Mouse (Mus musculus): ENCODE results near the gene Lpp. TPM values are rescaled to one million over a fixed set of nuclear protein-coding genes. Genes with fewer than 3 reads are reported as not detected.

Lpp gene
- total and polyA plus RNA-seq, 3 experiments: 0.64 to 1.2 (median 0.68) TPM

DNA sequence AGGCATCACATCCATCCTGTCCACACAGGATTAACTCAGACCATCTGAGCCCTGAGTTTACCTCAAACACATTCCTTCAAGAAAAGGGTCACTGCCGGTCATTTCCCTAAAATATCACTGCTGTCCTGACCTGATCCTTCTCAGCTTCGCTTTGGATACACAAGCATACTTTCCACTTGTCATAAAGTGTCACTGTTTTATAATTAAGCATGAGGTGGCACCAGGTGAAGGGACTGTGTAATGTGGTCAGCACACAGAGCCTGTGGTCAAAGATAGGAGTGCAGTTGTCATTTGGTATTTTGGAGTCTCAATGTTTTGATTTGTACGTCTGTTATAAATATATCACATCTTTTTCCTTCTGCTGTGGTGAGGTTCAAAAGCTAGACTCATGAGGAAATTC is 395.7 kb downstream of the Lpp start:
- Histone ChIP-seq H3K4me1 (ENCODE audit: control insufficient read depth in 1 of 2, insufficient read depth in 2 of 2) (no peaks in the 10 kb centered on the region), H3K4me3 (replicated peaks in 1 of 3; ENCODE audit: low read depth in 2 of 3, low read length in 2 of 3, poor library complexity in 1 of 3) (no peak overlapping the region), H3K4me2 (ENCODE audit: insufficient read depth, low read depth, poor library complexity, severe bottlenecking) (no peak overlapping the region), H3K9me3 (replicated peaks; ENCODE audit: low read length) (no peaks in the 10 kb centered on the region), H3K79me2 (replicated peaks; ENCODE audit: control insufficient read depth, extremely low read depth, insufficient read depth, poor library complexity, severe bottlenecking) (no peaks in the 10 kb centered on the region), H3K27ac (ENCODE audit: insufficient read depth, low read depth) (no peak overlapping the region), H3K36me3 (replicated peaks in 1 of 2; ENCODE audit: control insufficient read depth in 1 of 2, insufficient read depth in 1 of 2, low read length in 1 of 2) (no peaks in the 10 kb centered on the region), H3K27me3 (replicated peaks) (no peaks in the 10 kb centered on the region), H3K9ac (ENCODE audit: insufficient read depth, low read depth) (no peak overlapping the region)
- dilution Hi-C loops (cut with MboI; ENCODE audit: extremely low pct_ligation_motif_present, extremely low pct_unique_long_range_greater_than_20kb, low sequenced_read_pairs) (no loop called here), in situ Hi-C loops (cut with MboI; ENCODE audit: low pct_ligation_motif_present, low pct_unique_long_range_greater_than_20kb, low sequenced_read_pairs) (no loop called here)
- TF ChIP-seq MAFK (IDR thresholded peaks at IDR 0.05; ENCODE audit: insufficient replicate concordance, low read length) (no peak), JUN (IDR thresholded peaks at IDR 0.05; ENCODE audit: insufficient read depth, low read depth, low read length) (no peak), USF1 (IDR thresholded peaks at IDR 0.05; ENCODE audit: low read depth, low read length) (no peak), MXI1 (IDR thresholded peaks at IDR 0.05; ENCODE audit: low read depth, low read length) (no peak), MYC (IDR thresholded peaks at IDR 0.05; ENCODE audit: low read depth, low read length) (no peak), GABPA (IDR thresholded peaks at IDR 0.05; ENCODE audit: insufficient replicate concordance, low read depth, low read length) (no peak), TCF12 (IDR thresholded peaks at IDR 0.05; ENCODE audit: low read depth, low read length) (no peak), E2F4 (IDR thresholded peaks at IDR 0.05; ENCODE audit: insufficient replicate concordance, low read depth, low read length) (no peak), HCFC1 (IDR thresholded peaks at IDR 0.05; ENCODE audit: low read depth, low read length) (no peak)
- DNase-seq (ENCODE audit: extremely low read depth): no peak

DNA sequence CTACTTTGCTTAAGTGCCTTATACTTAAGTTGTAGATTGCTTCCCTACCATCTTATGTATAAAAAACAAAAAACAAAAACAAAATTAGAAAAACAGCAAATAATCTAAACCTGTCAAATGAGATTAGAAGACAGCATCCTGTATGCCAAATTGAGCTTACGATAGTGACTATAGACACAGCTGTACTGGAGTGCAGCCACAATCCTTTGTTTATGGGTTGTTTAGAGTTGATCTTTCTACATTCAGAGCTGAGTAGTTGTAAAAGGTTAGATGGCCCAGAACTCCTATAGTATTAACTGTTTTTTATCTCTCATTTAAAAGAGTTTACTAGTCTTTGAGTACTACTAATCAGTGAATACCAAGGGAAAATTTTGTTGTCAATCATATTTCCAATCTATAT is 398.1 kb downstream of the Lpp start:
- H3K27me3 ChIP-seq (replicated peaks): no peaks in the 10 kb centered on the region
- no peaks in the 10 kb centered on the region for H3K36me3 ChIP-seq (replicated peaks in 1 of 2; ENCODE audit: control insufficient read depth in 1 of 2, insufficient read depth in 1 of 2, low read length in 1 of 2)
- no peak for DNase-seq (ENCODE audit: extremely low read depth)
- dilution Hi-C loops (cut with MboI; ENCODE audit: extremely low pct_ligation_motif_present, extremely low pct_unique_long_range_greater_than_20kb, low sequenced_read_pairs): no loop called here
- no peak overlapping the region for H3K4me2 ChIP-seq (ENCODE audit: insufficient read depth, low read depth, poor library complexity, severe bottlenecking)
- H3K4me1 ChIP-seq (ENCODE audit: control insufficient read depth in 1 of 2, insufficient read depth in 2 of 2): no peaks in the 10 kb centered on the region
- H3K9me3 ChIP-seq (replicated peaks; ENCODE audit: low read length): no peaks in the 10 kb centered on the region
- in situ Hi-C loops (cut with MboI; ENCODE audit: low pct_ligation_motif_present, low pct_unique_long_range_greater_than_20kb, low sequenced_read_pairs): no loop called here
- no peak overlapping the region for H3K27ac ChIP-seq (ENCODE audit: insufficient read depth, low read depth)
- no peak overlapping the region for H3K9ac ChIP-seq (ENCODE audit: insufficient read depth, low read depth)
- H3K79me2 ChIP-seq (replicated peaks; ENCODE audit: control insufficient read depth, extremely low read depth, insufficient read depth, poor library complexity, severe bottlenecking): no peaks in the 10 kb centered on the region
- H3K4me3 ChIP-seq (replicated peaks in 1 of 3; ENCODE audit: low read depth in 2 of 3, low read length in 2 of 3, poor library complexity in 1 of 3): no peak overlapping the region
- TF ChIP-seq ZC3H11A (IDR thresholded peaks at IDR 0.05; ENCODE audit: low read depth, low read length): no peak
- TF ChIP-seq ETS1 (conservative IDR thresholded peaks at IDR 0.05; ENCODE audit: low read depth, low read length): no peak
- no peak for TF ChIP-seq EP300 (IDR thresholded peaks at IDR 0.05; ENCODE audit: low read length)
- TF ChIP-seq IRF4 (IDR thresholded peaks at IDR 0.05; ENCODE audit: low read depth, low read length): no peak
- no peak for TF ChIP-seq MAFK (IDR thresholded peaks at IDR 0.05; ENCODE audit: insufficient replicate concordance, low read length)
- no peak for TF ChIP-seq GABPA (IDR thresholded peaks at IDR 0.05; ENCODE audit: insufficient replicate concordance, low read depth, low read length)
- no peak for TF ChIP-seq RCOR1 (conservative IDR thresholded peaks at IDR 0.05; ENCODE audit: low read depth, low read length)
- no peak for TF ChIP-seq KAT2A (IDR thresholded peaks at IDR 0.05; ENCODE audit: insufficient replicate concordance, low read length)
- no peak for TF ChIP-seq JUND (conservative IDR thresholded peaks at IDR 0.05; ENCODE audit: low read depth, low read length)
- TF ChIP-seq E2F4 (IDR thresholded peaks at IDR 0.05; ENCODE audit: insufficient replicate concordance, low read depth, low read length): no peak
- no peak for TF ChIP-seq TBP (conservative IDR thresholded peaks at IDR 0.05; ENCODE audit: low read depth, low read length)
- TF ChIP-seq ZNF384 (IDR thresholded peaks at IDR 0.05; ENCODE audit: low read depth, low read length): no peak
- no peak for TF ChIP-seq ELF1 (IDR thresholded peaks at IDR 0.05; ENCODE audit: low read depth, low read length)
- TF ChIP-seq USF2 (conservative IDR thresholded peaks at IDR 0.05; ENCODE audit: low read depth, low read length): no peak
- no peak for TF ChIP-seq POLR2A (IDR thresholded peaks at IDR 0.05; ENCODE audit: low read depth, low read length)
- no peak for TF ChIP-seq MAZ (IDR thresholded peaks at IDR 0.05; ENCODE audit: low read depth, low read length)
- TF ChIP-seq RAD21 (IDR thresholded peaks at IDR 0.05; ENCODE audit: low read depth, low read length): no peak
- no peak for TF ChIP-seq PAX5 (IDR thresholded peaks at IDR 0.05; ENCODE audit: low read length)

All from CH12.LX (cell line).